Mouse (Mus musculus): ENCODE measurements around the gene Dnajc10.
A peak's percentile ranks its signal among the peaks of the same experiment; 100 is the strongest.

The Dnajc10 gene

GRCm38 (mm10) chr2:80315242-80316161 is at the start of gene Dnajc10:
Gene Dnajc10, plus strand, starts transcription at chr2:80315466.
- DNase-seq (ENCODE audit: low read depth, low spot score): peak; percentile 90

GRCm38 (mm10) chr2:80266894-80267293 is 48.4 kb upstream of the Dnajc10 start:
- DNase-seq (ENCODE audit: low read depth, low spot score): peak; percentile 70

GRCm38 (mm10) chr2:80268053-80268452 is 47.2 kb upstream of the Dnajc10 start:
- DNase-seq (ENCODE audit: low read depth, low spot score): peak; percentile 39

- no peak for DNase-seq (ENCODE audit: low read depth, low spot score)
These were observed 43.8 kb upstream of the Dnajc10 start for GRCm38 (mm10) chr2:80271431-80271830.

GRCm38 (mm10) chr2:80273038-80273437 is 42.2 kb upstream of the Dnajc10 start:
- no peak for DNase-seq (ENCODE audit: low read depth, low spot score)

- no peak for DNase-seq (ENCODE audit: low read depth, low spot score)
These were observed 41.5 kb upstream of the Dnajc10 start for GRCm38 (mm10) chr2:80273763-80274162.

- DNase-seq (ENCODE audit: low read depth, low spot score): peak; percentile 57
These were observed 40.1 kb upstream of the Dnajc10 start for GRCm38 (mm10) chr2:80275136-80275535.

- DNase-seq (ENCODE audit: low read depth, low spot score): no peak
These were observed 33.1 kb upstream of the Dnajc10 start for GRCm38 (mm10) chr2:80282214-80282613.

- no peak for DNase-seq (ENCODE audit: low read depth, low spot score)
These were observed 28.9 kb upstream of the Dnajc10 start for GRCm38 (mm10) chr2:80286397-80286796.

GRCm38 (mm10) chr2:80292172-80292571 is 23.1 kb upstream of the Dnajc10 start, which contains the start of gene Prdx6b:
Gene Prdx6b, plus strand, starts transcription at chr2:80292472.
- DNase-seq (ENCODE audit: low read depth, low spot score): no peak

GRCm38 (mm10) chr2:80298334-80298733 is 16.9 kb upstream of the Dnajc10 start:
- no peak for DNase-seq (ENCODE audit: low read depth, low spot score)

GRCm38 (mm10) chr2:80300806-80301205 is 14.5 kb upstream of the Dnajc10 start:
- DNase-seq (ENCODE audit: low read depth, low spot score): no peak

GRCm38 (mm10) chr2:80303957-80304356 is 11.3 kb upstream of the Dnajc10 start:
- no peak for DNase-seq (ENCODE audit: low read depth, low spot score)

GRCm38 (mm10) chr2:80307701-80308100 is 7.6 kb upstream of the Dnajc10 start:
- DNase-seq (ENCODE audit: low read depth, low spot score): no peak

- no peak for DNase-seq (ENCODE audit: low read depth, low spot score)
These were observed 5.5 kb upstream of the Dnajc10 start for GRCm38 (mm10) chr2:80309775-80310174.

GRCm38 (mm10) chr2:80310772-80311171 is 4.5 kb upstream of the Dnajc10 start:
- no peak for DNase-seq (ENCODE audit: low read depth, low spot score)

GRCm38 (mm10) chr2:80311350-80311749 is 3.9 kb upstream of the Dnajc10 start:
- DNase-seq (ENCODE audit: low read depth, low spot score): no peak

- DNase-seq (ENCODE audit: low read depth, low spot score): no peak
These were observed 1.1 kb upstream of the Dnajc10 start for GRCm38 (mm10) chr2:80314201-80314600.

- DNase-seq (ENCODE audit: low read depth, low spot score): no peak
These were observed 418 bp upstream of the Dnajc10 start for GRCm38 (mm10) chr2:80314854-80315241.

- DNase-seq (ENCODE audit: low read depth, low spot score): no peak
These were observed 7.6 kb downstream of the Dnajc10 start for GRCm38 (mm10) chr2:80322878-80323277.

GRCm38 (mm10) chr2:80325779-80326178 is 10.5 kb downstream of the Dnajc10 start:
- DNase-seq (ENCODE audit: low read depth, low spot score): no peak

GRCm38 (mm10) chr2:80327272-80327671 is 12.0 kb downstream of the Dnajc10 start:
- no peak for DNase-seq (ENCODE audit: low read depth, low spot score)

GRCm38 (mm10) chr2:80328961-80329653 is 13.8 kb downstream of the Dnajc10 start:
- DNase-seq (ENCODE audit: low read depth, low spot score): no peak
